Mouse (Mus musculus) neural tube, embryonic 11.5 days (tissue): ENCODE results near the gene Syn3. TPM values are rescaled to one million over a fixed set of nuclear protein-coding genes. Genes with fewer than 3 reads are reported as not detected.

Experiments used
- ATAC-seq: fragments of 200-750 bp; cut with Nextera tagmentation; 2 replicates; pipeline ENCODE4 v1.8.0; 2017; ENCODE audit warnings: moderate number of reproducible peaks, mild to moderate bottlenecking, moderate TSS enrichment, moderate library complexity; ENCODE audit not compliant: insufficient read depth, low FRiP score, low TSS enrichment
- DNase-seq: peaks from one replicate; pipeline ENCODE4 v3.0.0-alpha.2; 2015; ENCODE audit warnings: low spot score
- H3K27ac ChIP-seq: fragments of 300-500 bp; sonication (generic); 2 replicates; pipeline ENCODE4 v1.5.1; 2014; ENCODE audit warnings: low read depth, mild to moderate bottlenecking, low read length
- H3K27me3 ChIP-seq: fragments of 300-500 bp; sonication (generic); 2 replicates; pipeline ENCODE4 v1.6.1; 2014; ENCODE audit warnings: mild to moderate bottlenecking, low read length, mixed read lengths; ENCODE audit not compliant: control insufficient read depth, insufficient read depth
- H3K36me3 ChIP-seq: fragments of 300-500 bp; sonication (generic); 2 replicates; pipeline ENCODE4 v1.6.1; 2014; ENCODE audit warnings: mild to moderate bottlenecking, low read length, moderate library complexity, mixed read lengths; ENCODE audit not compliant: control insufficient read depth, insufficient read depth
- H3K4me1 ChIP-seq: fragments of 300-500 bp; sonication (generic); 2 replicates; pipeline ENCODE4 v1.6.1; 2014; ENCODE audit warnings: low read length, mixed read lengths; ENCODE audit not compliant: control insufficient read depth, insufficient read depth
- H3K4me2 ChIP-seq: fragments of 300-500 bp; sonication (generic); 2 replicates; pipeline ENCODE4 v1.6.1; 2014; ENCODE audit warnings: low read depth, mild to moderate bottlenecking, moderate library complexity
- H3K4me3 ChIP-seq: fragments of 300-500 bp; sonication (generic); 2 replicates; pipeline ENCODE4 v1.5.1; 2014; ENCODE audit warnings: low read depth, low read length
- H3K9ac ChIP-seq: fragments of 300-500 bp; sonication (generic); 2 replicates; pipeline ENCODE4 v1.6.1; 2014; ENCODE audit warnings: mild to moderate bottlenecking, low read length
- H3K9me3 ChIP-seq: fragments of 300-500 bp; sonication (generic); 2 replicates; pipeline ENCODE4 v1.6.1; 2016; ENCODE audit warnings: low read length; ENCODE audit not compliant: control insufficient read depth
- WGBS: fragments of 180-500 bp; shearing (Covaris S2); extraction: QIAGEN DNeasy Blood & Tissue Kit; methylation state at CpG from one replicate; pipeline ENCODE4 v1.1.7; 2014; 5-methylcytosine and 5-hydroxymethylcytosine counted together
- polyA plus RNA-seq: library from polyadenylated mRNA; unstranded; fragments of >200 nt; fragmentation: Nextera tagmentation; extraction: Ambion mirVana; gene quantifications from 2 replicates; pipeline ENCODE4 v1.2.1, GENCODE M21; 2014

Syn3 gene
- polyA plus RNA-seq, 1 experiment from 2014 or later = 4.4 TPM

- ATAC-seq (no peak), DNase-seq (no peak)
- H3K27me3 ChIP-seq = no peaks in the 10 kb centered on the region
- H3K9ac ChIP-seq = no peak overlapping the region
- no peak overlapping the region for H3K4me3 ChIP-seq
- H3K9me3 ChIP-seq = no peaks in the 10 kb centered on the region
- H3K4me2 ChIP-seq = no peak overlapping the region
- H3K27ac ChIP-seq = no peak overlapping the region
- H3K36me3 ChIP-seq = no peaks in the 10 kb centered on the region
- 88% methylated on average over 6 of the region's 6 CpGs for WGBS
- no peaks in the 10 kb centered on the region for H3K4me1 ChIP-seq
These were observed 87.8 kb downstream of the Syn3 start for GRCm38 (mm10) chr10:86410868-86411267.

DNA sequence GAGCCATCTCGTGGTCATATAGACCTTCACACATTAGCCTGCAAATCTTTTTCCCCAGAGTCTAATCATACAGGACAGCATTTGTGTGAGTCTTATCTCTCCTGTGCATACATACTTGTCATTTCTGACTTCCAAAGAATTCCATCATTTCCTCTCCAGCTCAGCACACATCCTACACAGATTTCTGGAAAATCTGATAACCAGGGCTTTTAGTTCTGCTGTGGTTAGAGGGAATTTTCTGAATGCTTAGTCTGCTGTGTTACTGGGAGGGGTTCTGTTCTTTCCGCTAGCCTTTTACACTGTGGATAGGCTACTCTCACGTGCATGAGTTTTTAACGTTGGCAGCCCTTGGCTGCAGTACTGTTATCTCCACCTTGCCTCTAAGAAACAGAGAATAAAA is 91.7 kb downstream of the Syn3 start:
- no peaks in the 10 kb centered on the region for H3K27me3 ChIP-seq
- H3K27ac ChIP-seq = no peak overlapping the region
- ATAC-seq (no peak), DNase-seq (no peak)
- H3K9ac ChIP-seq = no peak overlapping the region
- H3K36me3 ChIP-seq = no peaks in the 10 kb centered on the region
- no peak overlapping the region for H3K4me3 ChIP-seq
- H3K9me3 ChIP-seq = no peaks in the 10 kb centered on the region
- H3K4me2 ChIP-seq = no peak overlapping the region
- H3K4me1 ChIP-seq = no peaks in the 10 kb centered on the region
- 87% methylated on average over 4 of the region's 4 CpGs for WGBS

DNA sequence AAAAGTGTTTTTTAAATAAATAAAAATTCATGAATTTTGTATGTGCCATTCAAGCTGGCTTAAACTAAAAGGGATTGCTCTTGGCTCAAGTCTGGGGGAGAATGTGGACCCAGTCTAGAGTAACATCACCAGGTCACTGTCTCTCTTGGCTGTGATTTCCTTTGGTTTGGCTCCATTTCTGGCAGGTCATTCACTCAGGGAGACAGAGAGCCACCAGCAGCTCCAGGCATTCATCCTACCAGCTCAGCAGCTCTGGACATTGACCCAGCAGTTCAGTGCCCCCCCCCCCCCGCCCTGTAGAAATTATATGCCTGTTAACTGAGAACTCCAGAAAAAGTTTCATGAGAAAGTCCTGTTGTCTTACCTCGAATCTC is 100.4 kb downstream of the Syn3 start:
- WGBS = 69% methylated on average over 2 of the region's 2 CpGs
- no peaks in the 10 kb centered on the region for H3K36me3 ChIP-seq
- H3K27ac ChIP-seq = no peak overlapping the region
- DNase-seq (no peak), ATAC-seq (no peak)
- no peaks in the 10 kb centered on the region for H3K9me3 ChIP-seq
- no peak overlapping the region for H3K4me3 ChIP-seq
- H3K27me3 ChIP-seq = no peaks in the 10 kb centered on the region
- H3K9ac ChIP-seq = no peak overlapping the region
- H3K4me2 ChIP-seq = no peak overlapping the region
- H3K4me1 ChIP-seq = no peaks in the 10 kb centered on the region

DNA sequence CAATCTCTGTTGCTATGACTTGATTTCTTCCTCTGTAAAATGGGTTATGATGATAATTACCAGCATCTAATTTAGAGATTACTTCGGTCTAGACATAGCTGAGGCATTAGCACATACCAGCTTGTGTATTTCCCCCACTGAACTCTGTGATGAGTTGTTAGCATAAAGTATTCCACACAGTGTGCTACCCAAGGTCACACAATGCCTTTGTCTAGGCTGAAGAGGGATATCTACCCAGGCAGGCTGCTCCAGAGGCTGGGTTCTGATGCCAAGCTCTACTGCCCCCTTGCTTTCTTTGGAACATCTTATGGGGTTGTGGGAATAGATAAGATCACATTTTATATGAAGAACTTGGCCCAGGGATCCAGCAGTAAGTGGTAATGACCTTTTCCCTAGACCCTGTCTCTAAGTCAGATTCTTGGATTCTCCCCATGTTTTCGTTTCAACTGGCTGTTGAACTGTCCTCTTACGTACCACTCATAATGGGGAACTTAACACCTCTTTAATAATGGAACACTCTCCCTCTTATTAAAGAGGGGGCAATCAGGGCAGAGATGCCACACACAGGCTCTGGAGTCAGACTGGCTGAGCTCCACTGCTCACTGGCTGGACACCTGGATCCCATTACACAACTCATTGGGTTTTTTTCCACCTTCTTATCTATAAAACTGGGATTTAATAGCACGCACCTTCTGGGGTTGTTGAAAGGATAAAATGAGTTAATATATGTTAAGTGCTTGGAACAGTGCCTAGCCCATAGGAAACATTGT is 100.9 kb downstream of the Syn3 start:
- no peak for DNase-seq
- no peak for ATAC-seq
- no peaks in the 10 kb centered on the region for H3K27me3 ChIP-seq
- WGBS = 90% methylated on average over 4 of the region's 4 CpGs
- no peaks in the 10 kb centered on the region for H3K36me3 ChIP-seq
- no peak overlapping the region for H3K4me3 ChIP-seq
- H3K27ac ChIP-seq = no peak overlapping the region
- H3K4me1 ChIP-seq = no peaks in the 10 kb centered on the region
- no peak overlapping the region for H3K9ac ChIP-seq
- H3K9me3 ChIP-seq = no peaks in the 10 kb centered on the region
- H3K4me2 ChIP-seq = no peak overlapping the region

GRCm38 (mm10) chr10:86392399-86392798 is 106.3 kb downstream of the Syn3 start:
- ATAC-seq (no peak), DNase-seq (no peak)
- H3K4me2 ChIP-seq = no peak overlapping the region
- H3K27me3 ChIP-seq = no peaks in the 10 kb centered on the region
- H3K4me1 ChIP-seq = no peaks in the 10 kb centered on the region
- 88% methylated on average over 3 of the region's 3 CpGs for WGBS
- no peak overlapping the region for H3K9ac ChIP-seq
- no peak overlapping the region for H3K4me3 ChIP-seq
- no peaks in the 10 kb centered on the region for H3K9me3 ChIP-seq
- no peak overlapping the region for H3K27ac ChIP-seq
- H3K36me3 ChIP-seq = no peaks in the 10 kb centered on the region

- ATAC-seq = no peak
- H3K4me1 ChIP-seq = no peaks in the 10 kb centered on the region
- no peak overlapping the region for H3K4me3 ChIP-seq
- no peaks in the 10 kb centered on the region for H3K36me3 ChIP-seq
- H3K4me2 ChIP-seq = no peak overlapping the region
- 67% methylated on average over 2 of the region's 2 CpGs for WGBS
- H3K9me3 ChIP-seq = no peaks in the 10 kb centered on the region
- no peak overlapping the region for H3K27ac ChIP-seq
- H3K27me3 ChIP-seq = no peaks in the 10 kb centered on the region
- no peak overlapping the region for H3K9ac ChIP-seq
- no peak for DNase-seq
These were observed 108.8 kb downstream of the Syn3 start for GRCm38 (mm10) chr10:86389913-86390312.

DNA sequence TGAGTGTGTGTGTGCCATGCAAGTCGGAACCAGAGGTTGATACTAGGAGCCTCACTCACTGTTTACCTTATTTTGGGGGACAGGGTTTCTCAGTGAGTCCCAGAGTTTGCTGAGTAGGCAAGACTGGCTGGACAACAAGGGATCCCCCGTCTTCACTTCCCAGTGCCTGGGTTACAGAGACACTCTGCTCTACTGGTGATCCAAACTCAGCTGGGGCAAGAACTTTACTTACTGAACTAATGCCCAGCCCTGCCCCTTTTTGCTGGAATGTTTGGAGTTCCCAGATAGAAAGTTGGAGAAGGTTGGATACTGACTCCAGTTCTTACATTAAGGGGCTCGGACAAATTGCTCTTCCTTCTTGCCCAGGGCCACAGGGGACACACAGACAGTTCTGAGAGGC is 109.3 kb downstream of the Syn3 start:
- Histone ChIP-seq H3K9me3 (no peaks in the 10 kb centered on the region), H3K4me3 (no peak overlapping the region), H3K36me3 (no peaks in the 10 kb centered on the region), H3K27me3 (no peaks in the 10 kb centered on the region), H3K9ac (no peak overlapping the region), H3K4me1 (no peaks in the 10 kb centered on the region), H3K4me2 (no peak overlapping the region), H3K27ac (no peak overlapping the region)
- 80% methylated on average over 3 of the region's 3 CpGs for WGBS
- DNase-seq (no peak), ATAC-seq (no peak)

- H3K9me3 ChIP-seq = no peaks in the 10 kb centered on the region
- 70% methylated on average over 6 of the region's 6 CpGs for WGBS
- no peak overlapping the region for H3K27ac ChIP-seq
- no peaks in the 10 kb centered on the region for H3K4me1 ChIP-seq
- H3K27me3 ChIP-seq = no peaks in the 10 kb centered on the region
- no peaks in the 10 kb centered on the region for H3K36me3 ChIP-seq
- H3K4me3 ChIP-seq = no peak overlapping the region
- no peak overlapping the region for H3K4me2 ChIP-seq
- DNase-seq = no peak
- no peak overlapping the region for H3K9ac ChIP-seq
- no peak for ATAC-seq
These were observed 109.9 kb downstream of the Syn3 start for GRCm38 (mm10) chr10:86388803-86389202.

DNA sequence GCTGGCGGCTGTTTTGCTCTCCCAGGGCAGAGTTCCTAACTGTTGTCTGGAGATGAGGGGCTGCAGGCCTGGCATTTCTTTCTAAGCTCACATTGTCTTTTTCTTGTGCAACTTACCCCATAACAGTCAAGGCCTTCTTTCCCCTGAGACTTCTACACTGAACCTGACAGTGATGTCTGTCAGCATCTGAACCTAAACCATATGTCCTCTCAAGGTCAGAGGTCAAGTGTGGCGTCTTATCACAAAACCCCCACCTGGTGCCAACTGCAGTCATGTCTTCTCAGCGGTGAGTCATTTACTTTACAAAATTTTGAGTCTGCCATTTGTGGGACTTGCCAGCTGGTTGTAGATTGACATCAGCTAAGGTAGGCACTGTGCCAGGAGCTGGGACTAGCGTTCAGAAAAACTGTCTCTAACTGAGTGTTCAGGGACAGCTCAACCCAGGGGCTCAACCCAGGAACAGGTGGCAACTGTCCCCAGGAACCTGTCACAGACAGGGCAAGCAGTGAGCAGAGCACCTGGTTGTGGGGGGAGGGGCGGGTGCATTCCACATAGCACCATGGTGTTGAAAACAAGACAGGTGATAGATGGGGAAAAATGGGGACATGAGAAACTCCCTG is 110.8 kb downstream of the Syn3 start:
- Histone ChIP-seq H3K27me3 (no peaks in the 10 kb centered on the region), H3K9ac (no peak overlapping the region), H3K4me3 (no peak overlapping the region), H3K9me3 (no peaks in the 10 kb centered on the region), H3K36me3 (no peaks in the 10 kb centered on the region), H3K4me2 (no peak overlapping the region), H3K4me1 (no peaks in the 10 kb centered on the region), H3K27ac (no peak overlapping the region)
- WGBS = 80% methylated on average over 5 of the region's 5 CpGs
- DNase-seq (no peak), ATAC-seq (no peak)
